Mouse (Mus musculus) erythroblast, adult 5-6 weeks (primary cell): ENCODE results near the gene Map4k4. TPM values are rescaled to one million over a fixed set of nuclear protein-coding genes. Genes with fewer than 3 reads are reported as not detected.
A peak's percentile ranks its signal among the peaks of the same experiment; 100 is the strongest.

Experiments
- ATAC-seq: replicated peaks from 2 replicates; pipeline ENCODE4 v1.8.0; 2016; ENCODE audit warnings: moderate number of reproducible peaks, mild to moderate bottlenecking, moderate TSS enrichment, inconsistent platforms; ENCODE audit not compliant: poor library complexity, low FRiP score, severe bottlenecking
- total RNA-seq, 2 experiments: library from RNA; stranded (forward) in 1 of 2; stranded (reverse) in 1 of 2; fragments of 150-400 nt in 1 of 2; fragments of 200-764, 138-1000 nt in 1 of 2; gene quantifications; 2 replicates each; pipeline versions ENCODE4 v1.2.3 to v1.2.4; 2015 to 2017; ENCODE audit warnings: low replicate concordance in 2 of 2

Map4k4 gene
- total RNA-seq, 2 experiments from 2014 or later: 15.2 to 19.3 TPM

GRCm38 (mm10) chr1:39932216-39932739 is 31.6 kb downstream of the Map4k4 start:
- no peak for ATAC-seq

- ATAC-seq: no peak
Measured at GRCm38 (mm10) chr1:39932922-39933321, 32.2 kb downstream of the Map4k4 start.

GRCm38 (mm10) chr1:39934954-39935353 is 34.2 kb downstream of the Map4k4 start:
- ATAC-seq: no peak

- no peak for ATAC-seq
Measured at GRCm38 (mm10) chr1:39935616-39936015, 34.9 kb downstream of the Map4k4 start.

- ATAC-seq: peak; percentile 94
Measured at GRCm38 (mm10) chr1:39936332-39936802, 35.7 kb downstream of the Map4k4 start.

GRCm38 (mm10) chr1:39936934-39937333 is 36.2 kb downstream of the Map4k4 start:
- no peak for ATAC-seq

GRCm38 (mm10) chr1:39937609-39938008 is 36.9 kb downstream of the Map4k4 start:
- no peak for ATAC-seq

GRCm38 (mm10) chr1:39939401-39939800 is 38.7 kb downstream of the Map4k4 start:
- ATAC-seq: no peak

- ATAC-seq: no peak
Measured at GRCm38 (mm10) chr1:39940342-39940741, 39.6 kb downstream of the Map4k4 start.

- ATAC-seq: no peak
Measured at GRCm38 (mm10) chr1:39941237-39942179, 40.8 kb downstream of the Map4k4 start.

GRCm38 (mm10) chr1:39942935-39943334 is 42.2 kb downstream of the Map4k4 start:
- no peak for ATAC-seq

- ATAC-seq: no peak
Measured at GRCm38 (mm10) chr1:39944306-39944971, 43.7 kb downstream of the Map4k4 start.

- no peak for ATAC-seq
Measured at GRCm38 (mm10) chr1:39944972-39945323, 44.2 kb downstream of the Map4k4 start.

GRCm38 (mm10) chr1:39946391-39946790 is 45.7 kb downstream of the Map4k4 start:
- ATAC-seq: no peak

GRCm38 (mm10) chr1:39947179-39947578 is 46.5 kb downstream of the Map4k4 start:
- no peak for ATAC-seq

- ATAC-seq: no peak
Measured at GRCm38 (mm10) chr1:39947701-39948359, 47.1 kb downstream of the Map4k4 start.

- 0 out of 2 replicates have a peak, but pooled peaks have one; percentile 60 for ATAC-seq
Measured at GRCm38 (mm10) chr1:39949205-39949604, 48.5 kb downstream of the Map4k4 start.

- ATAC-seq: peak; percentile 89
Measured at GRCm38 (mm10) chr1:39949790-39950462, 49.2 kb downstream of the Map4k4 start.

GRCm38 (mm10) chr1:39950590-39950989 is 49.9 kb downstream of the Map4k4 start:
- no peak for ATAC-seq

GRCm38 (mm10) chr1:39954652-39955051 is 53.9 kb downstream of the Map4k4 start:
- no peak for ATAC-seq
